Mouse (Mus musculus): ENCODE data around the gene Lrp2. TPM values are rescaled to one million over a fixed set of nuclear protein-coding genes. Genes with fewer than 3 reads are reported as not detected.

Gene Lrp2
- polyA plus RNA-seq, 1 experiment from 2014 or later = 1.6 TPM

DNA sequence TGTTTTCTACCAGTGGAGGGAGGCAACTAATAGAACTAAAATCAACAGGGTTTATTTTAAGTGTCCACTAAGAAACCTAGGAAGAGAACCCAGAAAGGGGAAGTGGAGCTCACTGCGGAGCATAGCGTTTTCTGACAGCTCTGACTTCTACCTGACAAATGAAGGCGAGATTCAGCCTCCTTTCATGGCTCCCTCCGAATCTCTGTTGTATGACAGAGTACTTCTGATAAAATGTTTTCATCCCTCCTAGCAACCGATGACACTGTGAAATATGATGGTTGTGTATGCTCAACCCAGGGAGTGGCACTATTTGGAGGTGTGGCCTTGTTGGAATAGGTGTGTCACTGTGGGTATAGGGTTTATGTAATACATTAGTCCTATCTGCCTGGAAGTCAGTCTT lies 203.0 kb downstream of the Lrp2 start:
- no peak for TF ChIP-seq CTCF (IDR thresholded peaks at IDR 0.05; ENCODE audit: low read depth)
- Histone ChIP-seq H3K27me3 (replicated peaks; ENCODE audit: control insufficient read depth, insufficient read depth, low read length) (no peaks in the 10 kb centered on the region), H3K27ac (ENCODE audit: low read depth, low read length) (no peak overlapping the region), H3K4me2 (replicated peaks; ENCODE audit: low read depth) (no peak overlapping the region), H3K9ac (ENCODE audit: low read depth, low read length) (no peak overlapping the region), H3K36me3 (ENCODE audit: control insufficient read depth, insufficient read depth) (no peaks in the 10 kb centered on the region), H3K4me1 (replicated peaks; ENCODE audit: control insufficient read depth, insufficient read depth, low read length) (no peaks in the 10 kb centered on the region), H3K4me3 (ENCODE audit: low read depth, low read length) (no peak overlapping the region), H3K9me3 (ENCODE audit: control insufficient read depth) (no peaks in the 10 kb centered on the region)
- 58% methylated on average over 5 of the region's 5 CpGs for WGBS
- ATAC-seq = peak; percentile 47; the same call in 1 of the 2 replicates

DNA sequence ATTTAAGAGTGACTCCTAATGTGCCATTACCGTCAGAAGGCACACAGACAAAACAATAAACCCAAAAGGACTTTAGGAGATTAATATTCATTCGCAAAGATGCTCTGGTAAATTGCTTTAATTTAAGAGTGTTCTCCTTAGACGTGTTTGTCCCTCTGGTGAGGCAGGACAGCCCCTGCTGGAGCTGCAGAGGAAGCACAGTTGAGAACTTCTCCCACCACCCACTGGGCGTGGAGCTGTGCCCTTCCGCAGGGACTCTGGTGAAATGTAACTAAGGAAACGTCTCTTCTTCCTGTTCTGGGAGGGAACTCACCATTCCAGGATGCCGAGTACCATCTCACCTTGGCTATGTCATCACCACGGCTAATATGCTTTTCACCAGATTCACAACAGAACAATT lies 204.1 kb downstream of the Lrp2 start:
- no peaks in the 10 kb centered on the region for H3K4me1 ChIP-seq (replicated peaks; ENCODE audit: control insufficient read depth, insufficient read depth, low read length)
- no peaks in the 10 kb centered on the region for H3K36me3 ChIP-seq (ENCODE audit: control insufficient read depth, insufficient read depth)
- H3K27ac ChIP-seq (ENCODE audit: low read depth, low read length) = no peak overlapping the region
- H3K9me3 ChIP-seq (ENCODE audit: control insufficient read depth) = no peaks in the 10 kb centered on the region
- 46% methylated on average over 8 of the region's 8 CpGs for WGBS
- TF ChIP-seq CTCF (IDR thresholded peaks at IDR 0.05; ENCODE audit: low read depth) = peak; percentile 56
- no peaks in the 10 kb centered on the region for H3K27me3 ChIP-seq (replicated peaks; ENCODE audit: control insufficient read depth, insufficient read depth, low read length)
- ATAC-seq = no peak
- H3K4me3 ChIP-seq (ENCODE audit: low read depth, low read length) = no peak overlapping the region
- H3K9ac ChIP-seq (ENCODE audit: low read depth, low read length) = no peak overlapping the region
- no peak overlapping the region for H3K4me2 ChIP-seq (replicated peaks; ENCODE audit: low read depth)

DNA sequence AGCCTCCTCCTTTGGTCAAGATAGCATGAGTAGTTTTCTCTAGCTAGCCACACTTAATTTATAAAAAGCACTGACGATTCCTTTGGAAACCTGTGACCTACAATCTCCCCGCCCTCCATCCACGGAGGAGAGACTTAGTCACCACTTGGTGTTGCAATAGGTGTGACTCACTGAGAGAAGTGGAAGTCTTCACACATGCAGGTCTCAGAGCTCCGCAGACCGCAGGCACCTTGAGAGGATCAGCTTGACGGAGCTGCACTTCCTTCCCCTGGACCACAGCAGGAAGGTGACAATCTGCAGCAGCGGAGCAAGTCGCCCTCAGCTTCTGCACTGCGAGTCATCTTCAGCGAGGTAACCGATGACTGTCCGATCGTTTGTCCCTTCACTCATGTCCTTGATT lies 205.6 kb downstream of the Lrp2 start, which contains the start of gene Dhrs9:
Gene Dhrs9 (plus strand): TSS at position 165 of the 400 bp plus-strand sequence.
- Histone ChIP-seq H3K27ac (ENCODE audit: low read depth, low read length) (peak within 1 kb of the TSS; percentile 81), H3K36me3 (ENCODE audit: control insufficient read depth, insufficient read depth) (no peaks in the 10 kb centered on the region), H3K9me3 (ENCODE audit: control insufficient read depth) (no peaks in the 10 kb centered on the region), H3K4me3 (ENCODE audit: low read depth, low read length) (peak within 1 kb of the TSS; percentile 20; the same call in 1 of the 2 replicates), H3K4me1 (replicated peaks; ENCODE audit: control insufficient read depth, insufficient read depth, low read length) (no peaks in the 10 kb centered on the region), H3K27me3 (replicated peaks; ENCODE audit: control insufficient read depth, insufficient read depth, low read length) (no peaks in the 10 kb centered on the region), H3K9ac (ENCODE audit: low read depth, low read length) (no peak within 1 kb of the TSS), H3K4me2 (replicated peaks; ENCODE audit: low read depth) (peak within 1 kb of the TSS; percentile 56)
- ATAC-seq = peak; percentile 87
- WGBS = 33% methylated on average over 13 of the region's 13 CpGs
- no peak for TF ChIP-seq CTCF (IDR thresholded peaks at IDR 0.05; ENCODE audit: low read depth)

DNA sequence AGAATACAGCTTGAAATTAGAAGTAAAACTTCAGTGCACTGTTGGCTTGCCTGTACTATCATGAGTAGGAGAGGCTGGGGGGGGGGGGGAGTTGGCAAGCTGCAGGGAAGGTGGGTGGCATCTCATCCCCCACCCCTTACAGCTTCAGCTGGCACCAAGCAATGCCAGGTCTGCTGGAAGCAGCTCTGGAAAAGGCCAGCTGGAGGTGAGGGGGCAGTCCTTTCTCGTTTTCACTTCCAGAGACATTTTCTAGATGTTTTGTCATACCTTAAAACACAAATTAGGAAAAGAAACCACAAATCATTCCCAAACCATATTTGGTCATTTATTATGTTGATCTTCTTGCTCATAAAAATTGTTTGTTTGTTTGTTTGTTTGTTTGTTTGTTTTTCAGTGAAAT lies 206.1 kb downstream of the Lrp2 start:
- H3K9ac ChIP-seq (ENCODE audit: low read depth, low read length) = no peak overlapping the region
- ATAC-seq = no peak
- no peaks in the 10 kb centered on the region for H3K36me3 ChIP-seq (ENCODE audit: control insufficient read depth, insufficient read depth)
- TF ChIP-seq CTCF (IDR thresholded peaks at IDR 0.05; ENCODE audit: low read depth) = no peak
- no peak overlapping the region for H3K4me2 ChIP-seq (replicated peaks; ENCODE audit: low read depth)
- H3K4me3 ChIP-seq (ENCODE audit: low read depth, low read length) = no peak overlapping the region
- H3K4me1 ChIP-seq (replicated peaks; ENCODE audit: control insufficient read depth, insufficient read depth, low read length) = no peaks in the 10 kb centered on the region
- no peaks in the 10 kb centered on the region for H3K27me3 ChIP-seq (replicated peaks; ENCODE audit: control insufficient read depth, insufficient read depth, low read length)
- 83% methylated on average over 1 of the region's 1 CpGs for WGBS
- H3K27ac ChIP-seq (ENCODE audit: low read depth, low read length) = no peak overlapping the region
- no peaks in the 10 kb centered on the region for H3K9me3 ChIP-seq (ENCODE audit: control insufficient read depth)

DNA sequence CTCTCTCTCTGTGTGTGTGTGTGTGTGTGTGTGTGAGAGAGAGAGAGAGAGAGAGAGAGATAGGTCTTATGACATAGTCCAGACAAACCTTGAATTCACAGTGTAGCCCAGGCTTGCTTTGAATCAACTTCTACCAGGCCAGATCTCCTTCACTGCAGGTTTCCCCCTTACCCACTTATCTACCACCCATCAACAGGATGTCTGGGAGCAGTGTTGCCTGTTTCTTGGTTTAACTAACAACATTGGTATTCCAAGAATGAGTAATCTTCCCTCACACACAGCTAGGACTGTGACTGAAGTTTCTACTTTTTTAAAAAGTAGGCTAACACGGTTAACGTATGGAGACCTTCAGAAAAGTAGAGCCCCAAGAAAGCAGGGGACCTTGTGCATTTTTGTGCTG lies 209.1 kb downstream of the Lrp2 start:
- no peaks in the 10 kb centered on the region for H3K36me3 ChIP-seq (ENCODE audit: control insufficient read depth, insufficient read depth)
- H3K27me3 ChIP-seq (replicated peaks; ENCODE audit: control insufficient read depth, insufficient read depth, low read length) = no peaks in the 10 kb centered on the region
- no peak overlapping the region for H3K9ac ChIP-seq (ENCODE audit: low read depth, low read length)
- no peak for TF ChIP-seq CTCF (IDR thresholded peaks at IDR 0.05; ENCODE audit: low read depth)
- 67% methylated on average over 2 of the region's 2 CpGs for WGBS
- H3K4me3 ChIP-seq (ENCODE audit: low read depth, low read length) = no peak overlapping the region
- H3K9me3 ChIP-seq (ENCODE audit: control insufficient read depth) = no peaks in the 10 kb centered on the region
- H3K27ac ChIP-seq (ENCODE audit: low read depth, low read length) = no peak overlapping the region
- ATAC-seq = no peak
- no peaks in the 10 kb centered on the region for H3K4me1 ChIP-seq (replicated peaks; ENCODE audit: control insufficient read depth, insufficient read depth, low read length)
- H3K4me2 ChIP-seq (replicated peaks; ENCODE audit: low read depth) = no peak overlapping the region

Other genes with a start within 250 kb of the Lrp2 start
- 2.8 and 4.0 TPM in 2 replicates for gene Abcb11, start 243.4 kb downstream of the Lrp2 start, polyA plus RNA-seq (2015; fragmentation: Nextera tagmentation; extraction: Ambion mirVana)
- 2.2 TPM in 2 replicates for gene Dhrs9, start 205.6 kb downstream of the Lrp2 start, polyA plus RNA-seq (2015; fragmentation: Nextera tagmentation; extraction: Ambion mirVana)
- gene Bbs5, start 61.1 kb upstream of the Lrp2 start, polyA plus RNA-seq (2015; fragmentation: Nextera tagmentation; extraction: Ambion mirVana) = 5.0 and 6.1 TPM in 2 replicates
- gene Klhl41, start 84.1 kb upstream of the Lrp2 start, polyA plus RNA-seq (2015; fragmentation: Nextera tagmentation; extraction: Ambion mirVana) = 0.07 TPM in 1 of 2 replicates, not detected in the other
- 3.7 and 3.8 TPM in 2 replicates for gene Fastkd1, start 127.5 kb upstream of the Lrp2 start, polyA plus RNA-seq (2015; fragmentation: Nextera tagmentation; extraction: Ambion mirVana)
- gene Ppig, start 136.5 kb upstream of the Lrp2 start, polyA plus RNA-seq (2015; fragmentation: Nextera tagmentation; extraction: Ambion mirVana) = 104 and 116 TPM in 2 replicates
- 0.50 and 0.75 TPM in 2 replicates for gene Ccdc173, start 203.5 kb upstream of the Lrp2 start, polyA plus RNA-seq (2015; fragmentation: Nextera tagmentation; extraction: Ambion mirVana)
- gene Phospho2, start 203.6 kb upstream of the Lrp2 start, polyA plus RNA-seq (2015; fragmentation: Nextera tagmentation; extraction: Ambion mirVana) = 23.8 and 26.0 TPM in 2 replicates
- gene Klhl23, start 235.9 kb upstream of the Lrp2 start, polyA plus RNA-seq (2015; fragmentation: Nextera tagmentation; extraction: Ambion mirVana) = 17.3 and 21.3 TPM in 2 replicates